Mouse (Mus musculus): ENCODE results near the gene 4930562C15Rik.

4930562C15Rik gene

GRCm38 (mm10) chr16:4913783-4914735 lies 78.8 kb downstream of the 4930562C15Rik start:
- peak; percentile 94 for DNase-seq (ENCODE audit: low read depth, low spot score)

GRCm38 (mm10) chr16:4915931-4916330 lies 80.7 kb downstream of the 4930562C15Rik start:
- no peak for DNase-seq (ENCODE audit: low read depth, low spot score)

- no peak for DNase-seq (ENCODE audit: low read depth, low spot score)
Measured at GRCm38 (mm10) chr16:4916608-4917007, 81.4 kb downstream of the 4930562C15Rik start.

All from brain, adult 2 months (tissue).